ENCODE assay signal across 13 mouse cellular contexts in the genomic region with DNA sequence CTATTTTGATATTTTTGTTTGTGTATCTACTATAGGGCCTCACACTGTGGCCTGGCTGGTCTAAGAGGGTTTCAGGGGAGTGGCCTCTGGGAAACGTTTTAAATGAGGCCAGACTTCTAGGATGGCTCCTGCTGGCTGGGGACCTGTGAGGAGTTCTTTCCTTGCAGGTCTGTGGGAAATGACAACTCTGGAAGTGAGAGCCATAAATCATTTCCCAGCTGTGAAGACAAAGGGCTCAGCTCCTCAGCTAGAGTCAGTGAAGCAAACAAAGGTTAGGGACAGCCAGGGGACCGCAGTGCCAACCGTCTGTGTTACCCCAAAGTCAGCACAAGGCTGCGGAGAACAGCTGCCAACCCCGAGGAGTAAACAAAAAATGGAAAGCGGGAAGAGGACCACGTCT.
A peak's percentile ranks its signal among the peaks of the same experiment; 100 is the strongest.
DNase-seq lines count a peak whose midpoint lies in the region; ATAC-seq and TF ChIP-seq lines count a peak whose summit lies in the region.
"Had no signal": no experiment of that assay in that cellular context is flagged by ENCODE, and none has a peak within 500 bp of the region (broad histone marks: within the 10 kb centered on the region; RNA-seq: fewer than 3 reads in every experiment).

No protein-coding gene starts in this region.

- H3K27ac ChIP-seq in kidney, embryonic 14.5 days (ENCODE audit: low read depth, low read length) = no peak overlapping the region
- peak overlapping the region; percentile 78 for H3K27ac ChIP-seq in limb, embryonic 10.5 days
- no peak overlapping the region for H3K27ac ChIP-seq in thymus, adult 2 months (ENCODE audit: control insufficient read depth, insufficient read depth, low read length)
- H3K27ac ChIP-seq: liver, embryonic 13.5 days had no signal

- DNase-seq in kidney, postnatal 14 days = no peak
- DNase-seq in embryo, embryonic 10.5 days (ENCODE audit: low spot score) = peak; percentile 69
- DNase-seq in forelimb bud, embryonic 11.5 days (ENCODE audit: low read depth, low spot score) = peak; percentile 51
- peak; percentile 40 for DNase-seq in limb, embryonic 10.5 days (ENCODE audit: low spot score)
- no peak for DNase-seq in left cerebral cortex, postnatal 14 days (ENCODE audit: low spot score in 2 of 2)
- DNase-seq in cerebellum, adult 11 months = no peak
- DNase-seq in thymus, adult 2 months = no peak
- DNase-seq: cerebellum, adult 9-11 months; heart, postnatal 4 days; liver, embryonic 13.5 days had no signal

- no peak overlapping the region for H3K9ac ChIP-seq in kidney, embryonic 14.5 days (ENCODE audit: low read depth, low read length)
- H3K9ac ChIP-seq: liver, embryonic 13.5 days had no signal

- no peaks in the 10 kb centered on the region for H3K9me3 ChIP-seq in kidney, embryonic 14.5 days (ENCODE audit: control insufficient read depth, low read length)
- H3K9me3 ChIP-seq in limb, embryonic 10.5 days (replicated peaks) = no peaks in the 10 kb centered on the region
- H3K9me3 ChIP-seq: liver, embryonic 13.5 days had no signal

- 0 out of 2 replicates have a peak, but pooled peaks cover 6% of the 10 kb centered on the region for H3K4me1 ChIP-seq in kidney, embryonic 14.5 days (ENCODE audit: control insufficient read depth, insufficient read depth, low read length)
- peaks cover 20% of the 10 kb centered on the region for H3K4me1 ChIP-seq in limb, embryonic 10.5 days
- H3K4me1 ChIP-seq in thymus, adult 2 months (replicated peaks; ENCODE audit: control insufficient read depth, insufficient read depth, low read length) = no peaks in the 10 kb centered on the region; the same call in 1 of the 2 replicates
- H3K4me1 ChIP-seq: liver, embryonic 13.5 days had no signal

- no peak for TF ChIP-seq CTCF in thymus, adult 2 months (IDR thresholded peaks at IDR 0.05; ENCODE audit: borderline replicate concordance, control insufficient read depth, extremely low read depth, insufficient read depth, low read length, poor library complexity)

- no peak overlapping the region for H3K4me3 ChIP-seq in kidney, embryonic 14.5 days (ENCODE audit: low read length)
- H3K4me3 ChIP-seq in limb, embryonic 10.5 days = no peak overlapping the region
- H3K4me3 ChIP-seq in thymus, adult 2 months (ENCODE audit: control insufficient read depth, insufficient read depth, low read length) = no peak overlapping the region
- H3K4me3 ChIP-seq: liver, embryonic 13.5 days; myocyte had no signal

- 15% methylated on average over 7 of the region's 7 CpGs for WGBS in kidney, embryonic 14.5 days
- WGBS in limb, embryonic 10.5 days = 26% methylated on average over 7 of the region's 7 CpGs
- WGBS in thymus, adult 2 months = 78% methylated on average over 7 of the region's 7 CpGs

- H3K4me2 ChIP-seq in kidney, embryonic 14.5 days (replicated peaks; ENCODE audit: low read depth, low read length) = no peak overlapping the region
- H3K4me2 ChIP-seq: liver, embryonic 13.5 days had no signal

- peak; percentile 61 for ATAC-seq in kidney, embryonic 14.5 days (ENCODE audit: low FRiP score, low TSS enrichment)
- ATAC-seq: CD4-positive, CD25-positive, alpha-beta regulatory T cell, adult 4 months had no signal

- intact Hi-C loops in left cerebral cortex, postnatal 14 days (cut with DNase I) = no loop called here

- H3K36me3 ChIP-seq in kidney, embryonic 14.5 days (ENCODE audit: control insufficient read depth, insufficient read depth, low read length) = no peaks in the 10 kb centered on the region
- no peaks in the 10 kb centered on the region for H3K36me3 ChIP-seq in limb, embryonic 10.5 days
- H3K36me3 ChIP-seq in thymus, adult 2 months (ENCODE audit: control insufficient read depth, insufficient read depth, low read length) = no peaks in the 10 kb centered on the region
- H3K36me3 ChIP-seq: liver, embryonic 13.5 days had no signal

- H3K27me3 ChIP-seq in kidney, embryonic 14.5 days (ENCODE audit: control insufficient read depth, insufficient read depth, low read length) = no peaks in the 10 kb centered on the region
- no peaks in the 10 kb centered on the region for H3K27me3 ChIP-seq in limb, embryonic 10.5 days (ENCODE audit: low read depth, poor library complexity, severe bottlenecking)
- no peaks in the 10 kb centered on the region for H3K27me3 ChIP-seq in thymus, adult 2 months (ENCODE audit: control insufficient read depth, insufficient read depth, low read length)
- H3K27me3 ChIP-seq: liver, embryonic 13.5 days had no signal

- no peak for TF ChIP-seq POLR2A in thymus, adult 2 months (IDR thresholded peaks at IDR 0.05; ENCODE audit: control insufficient read depth, extremely low read depth, insufficient read depth, low read length, poor library complexity)

Comparison
In these comparisons a context has a peak if more than half of its experiments do, and no peak if none do; other contexts are left out.
1. DNase-seq: peak in embryo, embryonic 10.5 days (single experiment), forelimb bud, embryonic 11.5 days (single experiment) and limb, embryonic 10.5 days (single experiment); none in kidney, postnatal 14 days (single experiment), left cerebral cortex, postnatal 14 days (0 of 2), cerebellum, adult 11 months (single experiment) and thymus, adult 2 months (single experiment).